In the genomic region with DNA sequence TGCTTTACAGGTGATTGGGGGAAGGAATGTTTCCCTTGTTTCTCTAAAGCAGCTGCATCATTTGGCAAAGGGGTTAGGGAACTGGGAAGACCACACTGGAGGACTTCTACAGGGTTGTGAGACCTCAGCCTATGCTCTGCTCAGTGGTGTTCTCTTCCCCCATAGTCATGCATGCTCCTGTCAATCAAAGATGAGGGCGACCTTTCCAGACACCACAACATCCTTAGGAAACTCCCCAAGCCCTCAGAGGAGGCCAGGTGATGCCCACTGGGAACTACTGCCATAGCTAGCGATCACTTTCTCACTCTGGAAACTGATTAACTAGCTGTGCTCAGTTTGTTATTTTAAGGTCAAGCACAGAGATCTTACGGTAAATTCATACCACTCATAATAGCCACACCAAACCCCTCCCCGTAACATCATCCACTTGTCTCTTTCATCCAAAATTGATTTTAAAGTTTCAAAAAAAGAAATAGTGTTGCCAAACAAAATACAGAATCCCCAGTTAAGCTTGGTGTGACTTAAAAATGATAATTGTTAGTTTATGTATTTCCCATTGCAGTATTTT, we compare ENCODE assay signal across 21 mouse cellular contexts.
A peak's percentile ranks its signal among the peaks of the same experiment; 100 is the strongest.
DNase-seq lines count a peak whose midpoint lies in the region; ATAC-seq and TF ChIP-seq lines count a peak whose summit lies in the region.
"Had no signal": no experiment of that assay in that cellular context is flagged by ENCODE, and none has a peak within 500 bp of the region (broad histone marks: within the 10 kb centered on the region; RNA-seq: fewer than 3 reads in every experiment).

No protein-coding gene starts in this region.

- peak; percentile 66 for ATAC-seq in CD4-positive, CD25-positive, alpha-beta regulatory T cell, adult 4 months
- no peak for ATAC-seq in granulocyte monocyte progenitor cell, adult 5-6 weeks (replicated peaks; ENCODE audit: poor library complexity, severe bottlenecking)
- ATAC-seq: forebrain, embryonic 14.5 days; intestine, postnatal 0 days had no signal

- H3K27ac ChIP-seq in layer of hippocampus, adult 2 months: peak overlapping the region; percentile 53
- peak overlapping the region; percentile 30; the same call in 1 of the 2 replicates for H3K27ac ChIP-seq in brown adipose tissue, adult 24 weeks (replicated peaks; ENCODE audit: low read depth, low read length)
- H3K27ac ChIP-seq: embryonic facial prominence, embryonic 15.5 days; forebrain, embryonic 10.5 days; hindbrain, embryonic 15.5 days had no signal

- DNase-seq in heart, adult 11 months: peak; percentile 77
- no peak for DNase-seq in heart, postnatal 4 days
- no peak for DNase-seq in layer of hippocampus, adult 2 months (ENCODE audit: low spot score in 2 of 2)
- DNase-seq in layer of hippocampus, postnatal 36 days: no peak
- DNase-seq in adrenal gland, postnatal 4 days (ENCODE audit: low spot score in 2 of 2): no peak
- DNase-seq: adrenal gland, postnatal 14 days; cerebellum, adult 2 months; cerebellum, postnatal 10 days; embryo, embryonic 11 days; gastrocnemius, postnatal 25 days; heart, adult 18-20 months had no signal

- no peak for TF ChIP-seq CTCF in layer of hippocampus, adult 2 months (conservative IDR thresholded peaks at IDR 0.05)

- H3K4me1 ChIP-seq in brown adipose tissue, adult 24 weeks (ENCODE audit: control insufficient read depth, insufficient read depth, insufficient read length, low read length): peaks cover 17% of the 10 kb centered on the region
- H3K4me1 ChIP-seq: embryonic facial prominence, embryonic 15.5 days; forebrain, embryonic 10.5 days; hindbrain, embryonic 15.5 days had no signal

- no peak overlapping the region for H3K4me3 ChIP-seq in layer of hippocampus, adult 2 months
- H3K4me3 ChIP-seq in brown adipose tissue, adult 24 weeks (ENCODE audit: insufficient read depth, low read depth, low read length): no peak overlapping the region
- H3K4me3 ChIP-seq: embryonic facial prominence, embryonic 15.5 days; erythroblast, embryonic 14.5 days; forebrain, embryonic 10.5 days; heart, embryonic 12.5 days; hindbrain, embryonic 15.5 days had no signal
